Mouse (Mus musculus) adrenal gland, postnatal 4 days (tissue): ENCODE data around the gene Pde3a. TPM values are rescaled to one million over a fixed set of nuclear protein-coding genes. Genes with fewer than 3 reads are reported as not detected.

Experiments used
- DNase-seq, 2 experiments: peaks; one replicate each; pipeline ENCODE4 v3.0.0; 2021 to 2022; ENCODE audit warnings: low spot score in 2 of 2, mixed read lengths in 2 of 2
- total RNA-seq, 2 experiments: library from RNA; stranded (reverse); gene quantifications; 2 replicates each; pipeline ENCODE4 v1.2.3; 2021

Pde3a gene
- total RNA-seq, 2 experiments from 2014 or later: 23.3 to 31.2 TPM

DNA sequence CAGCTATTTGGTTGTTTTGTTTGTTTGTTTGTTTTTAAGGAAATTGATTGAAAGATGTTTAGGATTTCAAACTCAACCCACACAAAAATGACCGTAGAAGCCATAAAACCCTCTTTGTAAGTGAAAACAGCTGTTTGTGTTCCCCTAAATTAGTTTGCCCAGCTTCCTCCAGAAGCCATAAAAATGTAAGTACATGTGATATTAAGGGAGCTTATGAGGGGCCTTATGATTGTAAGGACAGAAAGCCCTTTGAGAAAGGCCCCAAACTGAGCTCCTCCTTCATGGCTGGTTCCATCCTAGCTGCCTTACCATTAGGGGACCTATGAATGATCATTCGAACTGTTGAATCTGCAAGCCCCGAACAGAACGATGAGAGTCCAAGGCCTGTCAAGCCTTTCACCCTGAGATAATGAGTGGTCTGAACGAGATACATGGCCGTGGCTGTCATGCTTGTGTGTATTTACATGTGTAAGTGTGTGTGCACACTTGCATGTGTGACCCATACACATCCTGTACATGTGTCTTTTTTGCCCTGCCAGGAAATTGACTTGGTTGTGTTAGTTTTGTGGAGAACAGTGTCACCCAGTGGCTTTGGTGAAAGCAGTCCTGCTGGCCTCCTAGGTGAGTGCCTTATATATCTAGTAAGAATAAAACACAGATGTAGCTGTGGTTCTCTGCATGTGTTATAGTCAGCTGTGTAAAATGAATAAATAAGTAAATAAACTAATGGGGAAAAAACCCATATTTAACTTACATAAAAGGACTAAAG lies 8.5 kb downstream of the Pde3a start:
- DNase-seq: no peak

DNA sequence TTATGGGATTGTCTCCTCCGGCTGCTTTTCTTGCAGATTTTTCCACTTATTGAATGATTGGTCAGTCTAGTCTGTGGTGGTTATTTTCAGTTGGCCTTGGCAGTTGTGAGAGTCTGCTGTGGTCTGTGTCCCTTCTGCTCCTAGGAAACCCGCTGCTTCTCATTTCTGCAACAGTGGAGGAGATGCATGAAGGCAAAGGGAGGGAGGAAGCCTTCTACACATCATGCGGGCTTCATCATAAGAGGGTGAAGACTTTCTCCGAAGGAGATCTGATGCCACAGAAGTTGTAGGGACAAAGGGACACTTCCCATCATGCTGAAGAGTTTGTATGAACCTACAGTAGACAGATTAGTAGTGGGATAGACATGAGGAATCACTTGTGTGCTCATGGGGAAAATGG lies 16.2 kb downstream of the Pde3a start:
- no peak for DNase-seq

DNA sequence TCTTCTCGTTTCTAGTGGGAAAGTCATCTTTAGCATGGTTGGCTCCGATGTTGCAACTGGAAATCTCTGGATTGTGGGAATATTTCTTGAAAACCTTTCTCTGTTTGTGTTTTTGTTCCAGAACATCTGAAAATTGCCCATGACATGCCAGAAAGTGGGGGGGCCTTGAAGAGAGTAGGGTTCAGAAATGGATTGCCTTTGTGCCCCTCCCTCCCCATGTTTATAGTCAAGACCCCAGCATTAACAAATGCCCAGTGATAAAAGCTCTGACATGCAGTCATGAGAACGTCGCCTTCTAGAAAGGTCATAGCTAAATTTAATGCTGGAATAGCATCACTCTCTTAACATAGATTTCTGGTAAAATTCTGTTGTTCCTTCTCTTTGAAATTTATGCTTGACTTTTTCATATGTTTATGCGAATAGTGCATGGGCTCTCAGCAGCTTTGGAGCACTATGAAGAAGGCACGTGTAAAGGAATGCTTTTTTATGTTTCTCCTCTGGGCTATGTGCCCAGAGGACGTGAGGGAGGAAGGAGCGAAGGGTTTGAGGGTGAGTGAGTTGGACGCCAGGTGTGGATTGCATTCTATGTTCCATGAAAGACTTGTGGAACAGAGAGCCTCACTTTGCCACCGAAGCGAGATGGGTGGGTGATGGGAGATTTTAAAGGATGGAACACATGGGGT lies 19.0 kb downstream of the Pde3a start:
- DNase-seq: no peak

DNA sequence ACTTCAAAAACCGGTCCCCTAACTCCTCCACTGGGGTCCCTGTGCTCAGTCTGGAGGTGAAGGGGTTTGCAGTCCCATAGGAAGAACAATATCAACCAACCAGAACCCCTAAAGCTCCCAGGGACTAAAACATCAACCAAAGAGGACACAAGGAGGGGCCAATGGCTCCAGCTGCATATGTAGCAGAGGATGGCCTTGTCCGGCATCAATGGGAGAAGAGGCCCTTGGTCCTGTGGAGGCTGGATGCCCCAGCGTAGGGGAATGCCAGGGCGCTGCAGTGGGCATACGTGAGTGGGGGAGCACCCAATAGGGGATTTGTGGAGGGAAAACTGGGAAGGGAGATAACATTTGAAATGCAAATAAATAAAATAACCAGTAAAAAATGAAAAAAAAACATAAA lies 19.8 kb downstream of the Pde3a start:
- no peak for DNase-seq

DNA sequence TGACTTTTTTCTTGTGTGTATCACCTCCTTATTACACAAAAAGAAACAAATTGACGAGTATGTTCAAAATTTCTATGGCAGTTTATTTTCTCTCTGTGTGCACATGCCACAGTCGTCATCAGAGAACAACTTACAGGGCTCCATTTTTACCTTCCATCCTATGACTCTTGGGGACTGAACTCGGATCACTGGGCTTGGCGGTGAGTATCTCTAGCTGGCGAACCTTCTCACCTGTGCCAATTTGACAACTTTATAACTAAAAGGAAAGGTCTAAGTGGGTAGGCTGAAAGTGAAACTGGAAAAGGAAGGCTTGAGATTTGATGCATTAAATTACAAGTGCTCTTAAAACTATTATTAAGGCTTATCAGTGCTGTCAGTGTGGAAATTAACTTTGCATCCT lies 22.1 kb downstream of the Pde3a start:
- no peak for DNase-seq

DNA sequence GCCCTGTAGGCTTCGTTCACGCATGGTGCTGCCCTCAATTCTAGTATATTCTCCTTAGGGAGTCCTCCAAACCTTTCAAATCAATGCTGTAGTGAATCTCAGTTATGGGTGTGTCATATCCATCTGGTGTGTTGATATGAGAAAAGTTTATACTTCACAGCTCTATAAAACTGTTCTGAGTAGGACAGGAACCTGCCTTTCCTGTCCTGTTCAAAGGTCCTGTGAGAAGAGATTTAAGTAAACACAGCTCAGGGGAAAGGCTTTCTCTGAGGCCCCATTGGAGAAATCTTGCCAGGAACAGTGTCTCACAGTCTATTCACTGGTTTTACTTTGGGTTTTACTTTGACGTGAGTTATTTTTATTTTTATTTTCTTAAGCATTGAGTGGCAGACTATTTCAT lies 22.5 kb downstream of the Pde3a start:
- no peak for DNase-seq

DNA sequence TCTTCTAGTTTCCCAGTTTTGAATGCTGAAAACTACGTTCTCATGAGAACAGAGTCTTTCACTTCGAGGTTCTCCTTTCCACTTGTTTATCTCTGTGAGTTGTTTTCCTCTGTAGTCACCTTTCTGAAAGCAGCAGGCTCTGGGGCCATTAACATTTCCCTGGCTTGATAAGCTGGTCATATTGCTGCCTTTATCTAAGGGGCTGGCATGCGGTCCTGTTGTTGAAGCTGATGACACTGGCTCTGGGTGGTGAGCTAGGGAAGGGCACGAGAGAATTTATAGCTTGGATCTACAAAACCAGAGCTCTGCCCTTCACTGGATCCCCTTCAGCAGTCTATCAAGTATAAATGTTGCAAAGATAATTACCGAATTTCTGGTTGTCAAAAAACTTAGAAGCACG lies 24.6 kb downstream of the Pde3a start:
- no peak for DNase-seq

GRCm38 (mm10) chr6:141281685-141282084 lies 32.6 kb downstream of the Pde3a start:
- DNase-seq: no peak

GRCm38 (mm10) chr6:141282796-141283195 lies 33.7 kb downstream of the Pde3a start:
- DNase-seq: no peak

- no peak for DNase-seq
Measured at GRCm38 (mm10) chr6:141291195-141291594, 42.1 kb downstream of the Pde3a start.

- DNase-seq: no peak
Measured at GRCm38 (mm10) chr6:141292826-141293459, 43.9 kb downstream of the Pde3a start.

GRCm38 (mm10) chr6:141293460-141293853 lies 44.4 kb downstream of the Pde3a start:
- no peak for DNase-seq

GRCm38 (mm10) chr6:141295264-141295663 lies 46.2 kb downstream of the Pde3a start:
- DNase-seq: no peak

DNA sequence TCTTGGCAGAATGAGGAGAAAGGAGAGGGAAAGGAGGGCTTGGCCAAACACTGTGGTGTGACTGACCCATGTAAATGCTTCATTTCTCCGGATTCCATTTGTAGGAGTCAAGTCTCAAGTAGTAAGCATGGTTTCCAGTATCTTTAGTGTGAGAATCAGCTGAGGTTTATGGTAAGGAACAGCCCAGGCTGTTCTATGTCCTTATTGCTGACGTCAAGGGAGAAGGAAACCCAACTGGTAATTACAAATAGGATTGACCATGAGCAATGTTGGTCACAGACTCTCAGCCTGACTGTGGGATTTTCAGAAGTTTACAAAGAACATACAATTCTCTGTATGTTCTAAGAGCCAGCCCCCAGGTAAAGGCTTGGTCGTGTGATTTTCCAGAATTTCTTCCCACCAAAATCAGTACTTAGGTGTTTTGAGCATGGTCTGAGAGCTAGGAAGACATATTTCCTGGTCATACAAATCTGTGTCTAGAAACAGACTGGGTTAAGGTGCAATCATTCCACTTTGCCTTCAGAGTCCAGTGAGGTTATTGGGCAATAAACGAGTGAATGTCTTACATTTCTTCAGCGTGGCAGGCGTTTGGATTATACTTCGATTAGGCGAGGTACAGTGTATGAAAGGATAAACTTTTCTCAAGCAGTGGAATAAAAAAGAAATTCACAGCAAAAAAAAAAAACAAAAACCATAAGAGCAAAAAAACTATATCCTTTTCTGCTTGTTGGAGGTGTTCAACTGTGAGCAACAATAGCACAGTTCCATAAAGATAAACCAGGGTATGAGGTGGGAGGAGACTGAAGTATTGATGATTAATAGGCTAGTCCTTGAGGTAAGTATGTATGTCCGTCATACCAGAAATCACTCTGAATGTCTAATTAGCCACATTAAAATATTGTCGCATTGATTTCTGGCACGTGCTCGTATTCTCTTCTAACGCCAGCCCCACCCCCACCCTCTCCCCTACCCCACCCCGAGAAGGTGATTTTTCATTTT lies 53.0 kb downstream of the Pde3a start:
- no peak for DNase-seq

DNA sequence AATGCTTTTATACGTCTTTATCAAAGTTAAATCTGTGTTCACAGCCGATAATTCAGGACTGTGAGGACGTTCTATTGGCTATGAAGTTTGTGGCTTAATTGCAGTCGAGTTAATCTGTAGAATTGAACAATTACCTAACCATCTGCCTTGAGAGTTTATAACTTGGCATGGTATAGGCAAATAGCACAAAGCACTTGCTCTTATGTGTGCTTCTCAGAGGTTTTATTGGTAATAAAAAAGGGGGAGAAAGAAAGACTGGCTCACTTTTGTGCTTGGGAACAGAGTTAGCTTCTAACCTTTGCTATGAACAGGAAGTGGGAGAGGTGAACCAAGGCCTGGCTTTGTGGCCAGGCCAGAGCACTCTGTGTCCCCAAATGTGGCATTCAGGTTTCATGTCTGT lies 53.8 kb downstream of the Pde3a start:
- no peak for DNase-seq

DNA sequence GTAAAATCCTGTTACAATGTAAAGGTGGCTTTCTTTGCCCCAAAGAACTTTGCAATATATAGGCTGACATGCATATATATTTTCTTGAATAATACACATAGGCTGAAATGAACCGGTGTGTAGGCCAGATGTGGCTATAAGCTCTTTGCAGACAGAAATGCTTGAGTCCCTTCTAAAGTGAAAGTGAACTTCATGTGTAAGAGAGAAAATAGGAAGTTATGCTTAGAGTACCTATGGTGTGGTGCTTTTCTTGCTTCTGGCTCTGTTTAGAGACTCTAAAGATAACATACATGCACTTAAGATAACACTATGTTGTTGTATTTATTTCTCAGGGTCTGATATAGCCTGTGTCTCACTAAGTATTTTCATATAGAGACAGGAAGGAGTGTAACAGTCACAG lies 58.3 kb downstream of the Pde3a start:
- DNase-seq: no peak

DNA sequence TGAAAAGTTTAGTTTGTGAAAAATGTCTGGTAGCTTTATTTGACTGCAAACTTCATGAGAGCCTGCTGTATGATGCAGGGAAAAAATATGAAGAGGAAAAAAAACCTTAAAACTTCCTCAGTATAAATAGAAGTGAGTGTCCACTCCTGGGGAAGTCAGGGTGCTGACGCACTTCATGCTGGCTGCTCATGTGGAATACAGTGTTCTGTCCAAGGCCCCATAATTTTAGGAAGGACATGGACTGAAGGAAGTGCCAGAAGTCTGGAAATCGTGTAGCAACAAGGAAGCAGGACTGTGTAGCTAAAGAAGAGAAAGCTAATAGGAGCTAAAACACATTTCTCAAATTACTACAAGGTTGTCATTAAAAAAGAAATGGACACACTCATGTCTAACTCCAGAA lies 59.4 kb downstream of the Pde3a start:
- DNase-seq: no peak

- DNase-seq: no peak
Measured at GRCm38 (mm10) chr6:141309872-141310271, 60.8 kb downstream of the Pde3a start.

GRCm38 (mm10) chr6:141310351-141310750 lies 61.3 kb downstream of the Pde3a start:
- no peak for DNase-seq

- DNase-seq: no peak
Measured at GRCm38 (mm10) chr6:141311615-141312014, 62.5 kb downstream of the Pde3a start.

GRCm38 (mm10) chr6:141313112-141313511 lies 64.0 kb downstream of the Pde3a start:
- DNase-seq: no peak
